Mouse (Mus musculus): ENCODE measurements around the gene Gjb2.
A peak's percentile ranks its signal among the peaks of the same experiment; 100 is the strongest.

Gjb2 gene

GRCm38 (mm10) chr14:57066053-57066452 lies 38.4 kb downstream of the Gjb2 start:
- DNase-seq (ENCODE audit: low spot score in 2 of 2) = no peak

- DNase-seq (ENCODE audit: low spot score in 2 of 2) = peak; percentile 57 to 73
Observed at GRCm38 (mm10) chr14:57060052-57060451, 44.5 kb downstream of the Gjb2 start.

GRCm38 (mm10) chr14:57057563-57058321 lies 46.8 kb downstream of the Gjb2 start, which contains the start of gene Gja3:
TSS of gene Gja3 (minus strand) at chr14:57058100.
- DNase-seq (ENCODE audit: low spot score in 2 of 2) = peak; percentile 92 to 93

GRCm38 (mm10) chr14:57057204-57057562 lies 47.3 kb downstream of the Gjb2 start:
- DNase-seq (ENCODE audit: low spot score in 2 of 2) = peak in 1 of 2 experiments; percentile 7

GRCm38 (mm10) chr14:57052713-57053112 lies 51.8 kb downstream of the Gjb2 start:
- DNase-seq (ENCODE audit: low spot score in 2 of 2) = no peak
